Mouse (Mus musculus): Measurements from ENCODE around the gene Dbil5. TPM values are rescaled to one million over a fixed set of nuclear protein-coding genes. Genes with fewer than 3 reads are reported as not detected.
A peak's percentile ranks its signal among the peaks of the same experiment; 100 is the strongest.

The Dbil5 gene
- total RNA-seq, 1 experiment, result 1.4 TPM

DNA sequence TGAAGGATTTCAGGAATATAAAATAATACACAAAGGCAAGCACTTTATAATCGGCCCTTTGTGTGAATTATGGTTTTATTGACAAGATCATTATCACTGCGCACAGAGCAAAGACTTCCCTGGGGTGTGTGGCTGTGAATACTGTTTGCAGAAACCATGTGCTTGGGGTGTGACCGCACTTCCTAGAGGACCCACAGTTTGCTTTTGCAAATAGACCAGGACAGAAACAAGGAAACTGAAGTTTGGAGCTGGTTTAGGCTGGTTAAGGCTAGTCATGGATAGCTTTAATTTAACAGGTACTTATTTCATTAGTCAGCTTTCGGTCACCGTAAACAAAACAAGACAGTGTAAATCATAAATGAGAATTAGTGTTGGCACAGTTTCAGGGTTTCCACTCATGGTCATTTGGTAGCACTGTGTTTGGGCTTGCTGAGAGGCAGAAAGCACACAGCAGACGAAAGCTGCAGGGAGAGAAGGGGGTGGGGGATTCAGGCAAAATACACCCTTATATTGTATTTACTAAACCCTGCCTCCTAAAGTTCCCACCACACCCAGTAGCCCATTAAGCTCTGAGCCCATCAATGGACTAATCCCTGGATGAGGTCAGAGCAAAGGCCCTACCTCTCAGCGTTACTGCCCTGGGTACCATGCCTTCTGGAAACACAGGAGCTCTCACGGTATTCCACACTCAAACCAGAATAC, 21.0 kb upstream of the Dbil5 start:
- Histone ChIP-seq H3K4me1 (ENCODE audit: control insufficient read depth in 2 of 2, insufficient read depth in 2 of 2, low read length in 2 of 2, poor library complexity in 1 of 2) (peaks cover 2 to 5% of the 10 kb centered on the region in 2 experiments; a peak in 2 of 4 replicates), H3K9ac (ENCODE audit: insufficient read depth, low read depth, low read length, poor library complexity, severe bottlenecking) (no peak overlapping the region), H3K4me3 (ENCODE audit: insufficient read depth in 1 of 2, low read depth in 1 of 2, low read length in 2 of 2, poor library complexity in 1 of 2, severe bottlenecking in 1 of 2) (no peak overlapping the region), H3K9me3 (ENCODE audit: control insufficient read depth, insufficient read depth, low read depth, low read length) (no peaks in the 10 kb centered on the region), H3K36me3 (ENCODE audit: control insufficient read depth, insufficient read depth, low read length, poor library complexity, severe bottlenecking) (no peaks in the 10 kb centered on the region), H3K27ac (ENCODE audit: insufficient read depth, low read depth, low read length, poor library complexity, severe bottlenecking) (no peak overlapping the region)
- in situ Hi-C loops (cut with MboI; ENCODE audit: low sequenced_read_pairs in 2 of 2, unreplicated experiment in 2 of 2), result no loop called here
- no peak for TF ChIP-seq MAFK (IDR thresholded peaks at IDR 0.05; ENCODE audit: insufficient read depth, low read depth, low read length)
- no peak for TF ChIP-seq ZNF384 (IDR thresholded peaks at IDR 0.05; ENCODE audit: low read depth, low read length)
- no peak for TF ChIP-seq ZC3H11A (IDR thresholded peaks at IDR 0.05; ENCODE audit: borderline replicate concordance, low read depth, low read length)
- no peak for TF ChIP-seq CHD2 (IDR thresholded peaks at IDR 0.05; ENCODE audit: low read depth, low read length)
- TF ChIP-seq HCFC1 (IDR thresholded peaks at IDR 0.05; ENCODE audit: borderline replicate concordance, insufficient read depth, low read length), result no peak
- DNase-seq (ENCODE audit: low read depth, low spot score), result no peak

DNA sequence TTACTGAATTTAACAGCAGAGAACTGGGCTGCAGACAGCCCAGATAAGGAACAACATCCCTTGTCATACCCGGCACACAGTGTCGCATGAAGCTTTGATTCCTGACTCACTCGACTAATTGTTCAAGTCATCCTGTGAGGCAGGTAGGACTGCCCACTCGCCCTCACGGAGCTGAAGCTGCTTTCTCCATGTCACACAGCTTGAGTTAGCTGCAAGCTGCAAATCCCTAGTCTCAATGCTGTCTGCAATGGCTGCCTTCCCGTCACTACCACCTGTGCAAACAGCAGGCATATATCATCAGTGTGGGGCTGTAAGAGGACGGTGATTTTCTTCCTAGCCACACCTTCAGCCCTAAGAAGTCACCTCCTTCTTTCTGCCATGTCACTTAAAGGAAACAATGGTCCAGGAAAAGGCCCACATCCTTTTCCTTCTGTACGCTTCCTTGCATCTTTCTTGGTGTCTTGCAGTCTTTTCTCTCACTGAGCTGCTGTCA, 20.4 kb upstream of the Dbil5 start:
- in situ Hi-C loops (cut with MboI; ENCODE audit: low sequenced_read_pairs in 2 of 2, unreplicated experiment in 2 of 2), result no loop called here
- no peak overlapping the region for H3K9ac ChIP-seq (ENCODE audit: insufficient read depth, low read depth, low read length, poor library complexity, severe bottlenecking)
- H3K27ac ChIP-seq (ENCODE audit: insufficient read depth, low read depth, low read length, poor library complexity, severe bottlenecking), result no peak overlapping the region
- DNase-seq (ENCODE audit: low read depth, low spot score), result no peak
- H3K4me3 ChIP-seq (ENCODE audit: insufficient read depth in 1 of 2, low read depth in 1 of 2, low read length in 2 of 2, poor library complexity in 1 of 2, severe bottlenecking in 1 of 2), result no peak overlapping the region
- no peaks in the 10 kb centered on the region for H3K36me3 ChIP-seq (ENCODE audit: control insufficient read depth, insufficient read depth, low read length, poor library complexity, severe bottlenecking)
- peaks cover 2 to 5% of the 10 kb centered on the region in 2 experiments; a peak in 2 of 4 replicates for H3K4me1 ChIP-seq (ENCODE audit: control insufficient read depth in 2 of 2, insufficient read depth in 2 of 2, low read length in 2 of 2, poor library complexity in 1 of 2)
- TF ChIP-seq ZC3H11A (IDR thresholded peaks at IDR 0.05; ENCODE audit: borderline replicate concordance, low read depth, low read length) (no peak), CHD2 (IDR thresholded peaks at IDR 0.05; ENCODE audit: low read depth, low read length) (no peak)
- H3K9me3 ChIP-seq (ENCODE audit: control insufficient read depth, insufficient read depth, low read depth, low read length), result no peaks in the 10 kb centered on the region

DNA sequence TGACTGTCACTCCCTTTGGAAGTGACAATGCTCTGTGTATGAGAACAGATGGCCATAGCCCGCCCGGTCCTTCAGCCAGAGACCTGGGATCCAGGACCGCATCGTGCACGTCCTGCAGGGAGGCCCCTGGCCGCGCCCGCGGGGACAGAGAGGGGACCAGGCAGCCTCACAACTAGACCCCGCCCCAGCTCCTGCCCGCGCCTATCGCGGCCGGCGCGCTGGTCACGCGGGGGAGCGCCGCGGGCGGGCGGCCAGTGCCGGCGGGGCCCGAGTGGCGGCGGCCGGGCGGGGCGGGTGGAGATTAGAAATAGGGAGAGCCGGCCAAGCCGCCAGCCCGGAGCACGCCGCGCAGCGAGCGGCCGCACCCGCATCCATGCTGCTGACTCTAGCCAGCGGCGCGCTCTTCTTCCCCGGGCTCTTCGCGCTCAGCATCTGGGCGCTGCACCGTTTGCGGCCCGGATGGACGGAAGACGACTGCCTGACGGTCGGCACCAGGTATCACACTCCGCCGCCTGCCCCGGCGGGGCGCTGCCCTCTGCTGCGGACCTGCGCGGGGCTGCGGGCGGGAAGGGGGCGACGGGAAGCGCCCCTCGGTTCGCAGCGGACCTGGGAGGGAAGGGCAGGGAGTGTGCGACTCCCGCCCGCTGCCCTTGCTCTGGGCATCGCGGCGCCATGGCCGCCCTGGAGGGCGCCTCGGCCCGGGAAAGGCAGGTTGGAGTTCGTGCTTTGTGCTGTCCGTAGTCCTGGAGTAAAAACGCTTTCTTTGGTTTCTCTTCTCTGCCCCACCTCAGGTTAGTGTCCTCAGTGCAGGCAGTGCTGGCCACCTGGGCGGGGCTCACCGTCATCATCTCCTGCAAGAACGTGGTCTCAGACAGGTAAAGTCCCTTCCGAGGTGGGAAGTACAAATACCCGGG, 15.4 kb upstream of the Dbil5 start:
- TF ChIP-seq MAFK (IDR thresholded peaks at IDR 0.05; ENCODE audit: insufficient read depth, low read depth, low read length), result no peak
- 0 out of 2 replicates have a peak, but pooled peaks have one; percentile 15 for TF ChIP-seq HCFC1 (IDR thresholded peaks at IDR 0.05; ENCODE audit: borderline replicate concordance, insufficient read depth, low read length)
- Histone ChIP-seq H3K4me3 (ENCODE audit: insufficient read depth in 1 of 2, low read depth in 1 of 2, low read length in 2 of 2, poor library complexity in 1 of 2, severe bottlenecking in 1 of 2) (peak overlapping the region; percentile 85 to 89), H3K27ac (ENCODE audit: insufficient read depth, low read depth, low read length, poor library complexity, severe bottlenecking) (no peak overlapping the region), H3K9me3 (ENCODE audit: control insufficient read depth, insufficient read depth, low read depth, low read length) (no peaks in the 10 kb centered on the region), H3K36me3 (ENCODE audit: control insufficient read depth, insufficient read depth, low read length, poor library complexity, severe bottlenecking) (no peaks in the 10 kb centered on the region), H3K4me1 (ENCODE audit: control insufficient read depth in 2 of 2, insufficient read depth in 2 of 2, low read length in 2 of 2, poor library complexity in 1 of 2) (peaks cover 0 to 1% of the 10 kb centered on the region in 2 experiments; a peak in 1 of 4 replicates), H3K9ac (ENCODE audit: insufficient read depth, low read depth, low read length, poor library complexity, severe bottlenecking) (peak overlapping the region; percentile 78)
- peak; percentile 28 for DNase-seq (ENCODE audit: low read depth, low spot score)
- in situ Hi-C loops (cut with MboI; ENCODE audit: low sequenced_read_pairs in 2 of 2, unreplicated experiment in 2 of 2), result no loop called here

DNA sequence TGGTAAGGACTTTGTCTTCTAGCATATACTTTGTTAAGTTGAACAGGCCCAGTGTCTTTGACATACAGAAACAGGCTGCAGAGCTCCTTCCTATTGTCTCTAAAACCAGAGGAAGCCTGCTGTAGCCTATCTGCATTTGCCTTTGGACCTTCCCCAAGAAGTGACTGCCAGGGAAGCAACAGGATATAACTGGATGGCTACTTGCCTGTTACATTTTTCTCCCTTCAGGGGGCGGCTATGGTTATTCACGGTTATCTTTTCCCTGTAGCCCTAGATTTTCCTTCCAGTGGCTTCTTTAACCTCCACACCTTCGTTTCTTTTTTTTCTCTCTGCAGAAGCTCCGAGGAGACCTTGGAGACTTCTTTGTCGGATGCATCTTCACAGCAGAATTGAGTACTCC, 10.6 kb upstream of the Dbil5 start:
- TF ChIP-seq ZC3H11A (IDR thresholded peaks at IDR 0.05; ENCODE audit: borderline replicate concordance, low read depth, low read length) (no peak), CHD2 (IDR thresholded peaks at IDR 0.05; ENCODE audit: low read depth, low read length) (no peak), ZNF384 (IDR thresholded peaks at IDR 0.05; ENCODE audit: low read depth, low read length) (no peak), MAFK (IDR thresholded peaks at IDR 0.05; ENCODE audit: insufficient read depth, low read depth, low read length) (no peak), HCFC1 (IDR thresholded peaks at IDR 0.05; ENCODE audit: borderline replicate concordance, insufficient read depth, low read length) (no peak)
- DNase-seq (ENCODE audit: low read depth, low spot score), result no peak
- Histone ChIP-seq H3K4me3 (ENCODE audit: insufficient read depth in 1 of 2, low read depth in 1 of 2, low read length in 2 of 2, poor library complexity in 1 of 2, severe bottlenecking in 1 of 2) (no peak overlapping the region), H3K9me3 (ENCODE audit: control insufficient read depth, insufficient read depth, low read depth, low read length) (no peaks in the 10 kb centered on the region), H3K9ac (ENCODE audit: insufficient read depth, low read depth, low read length, poor library complexity, severe bottlenecking) (no peak overlapping the region), H3K27ac (ENCODE audit: insufficient read depth, low read depth, low read length, poor library complexity, severe bottlenecking) (no peak overlapping the region), H3K36me3 (ENCODE audit: control insufficient read depth, insufficient read depth, low read length, poor library complexity, severe bottlenecking) (peaks cover 8% of the 10 kb centered on the region), H3K4me1 (ENCODE audit: control insufficient read depth in 2 of 2, insufficient read depth in 2 of 2, low read length in 2 of 2, poor library complexity in 1 of 2) (no peaks in the 10 kb centered on the region)
- in situ Hi-C loops (cut with MboI; ENCODE audit: low sequenced_read_pairs in 2 of 2, unreplicated experiment in 2 of 2), result no loop called here
